ENCODE assay signal across 26 mouse cellular contexts in genomic region chr12:30606743-30607142, GRCm38 (mm10). TPM values are rescaled to one million over a fixed set of nuclear protein-coding genes. Genes with fewer than 3 reads are reported as not detected.
DNase-seq lines count a peak whose midpoint lies in the region; ATAC-seq and TF ChIP-seq lines count a peak whose summit lies in the region.
"Had no signal": no experiment of that assay in that cellular context is flagged by ENCODE, and none has a peak within 500 bp of the region (broad histone marks: within the 10 kb centered on the region; RNA-seq: fewer than 3 reads in every experiment).

No protein-coding gene starts in this region.

- no peak overlapping the region for H3K27ac ChIP-seq in layer of hippocampus, adult 2 months
- H3K27ac ChIP-seq: embryonic facial prominence, embryonic 10.5 days; heart, embryonic 10.5 days; hindbrain, postnatal 0 days; kidney, embryonic 15.5 days; limb, embryonic 15.5 days; lung, embryonic 15.5 days; midbrain, embryonic 15.5 days; neural tube, embryonic 13.5 days; stomach, embryonic 15.5 days had no signal

- no peak overlapping the region for H3K4me3 ChIP-seq in layer of hippocampus, adult 2 months
- H3K4me3 ChIP-seq: embryonic facial prominence, embryonic 10.5 days; heart, embryonic 10.5 days; kidney, embryonic 15.5 days; limb, embryonic 15.5 days; lung, embryonic 15.5 days; midbrain, embryonic 15.5 days; neural tube, embryonic 13.5 days; stomach, embryonic 15.5 days had no signal

- TF ChIP-seq CTCF in layer of hippocampus, adult 2 months (conservative IDR thresholded peaks at IDR 0.05) = peak; percentile 19; the same call in 1 of the 2 replicates

- peak; percentile 79 for ATAC-seq in granulocyte monocyte progenitor cell, adult 5-6 weeks (replicated peaks; ENCODE audit: poor library complexity, severe bottlenecking)
- ATAC-seq: forebrain, embryonic 16.5 days; hindbrain, postnatal 0 days; intestine, postnatal 0 days; midbrain, embryonic 15.5 days had no signal

- DNase-seq in layer of hippocampus, adult 2 months (ENCODE audit: low spot score in 2 of 2) = no peak
- DNase-seq in layer of hippocampus, adult 18-20 months (ENCODE audit: low spot score in 2 of 2) = no peak
- peak; percentile 40 for DNase-seq in lung, postnatal 36 days
- DNase-seq in lung, postnatal 4 days = no peak
- no peak for DNase-seq in right cerebral cortex, postnatal 14 days
- no peak for DNase-seq in layer of hippocampus, adult 9-11 months
- DNase-seq: adrenal gland, postnatal 14 days; cerebellum, adult 9-10 months; gastrocnemius, postnatal 25 days; kidney, postnatal 36 days; left cerebral cortex, postnatal 4 days; right cerebral cortex, adult 18-20 months; thymus, adult 18-20 months; thymus, postnatal 36 days had no signal

RNA-seq across cellular contexts. Expression of gene Tmem18, which starts 22.5 kb away (rescaled TPM):
- 10 to 100 TPM; 35.2 to 38.4 TPM for total RNA-seq in layer of hippocampus, adult 2 months (2021)
- 10 to 100 TPM; 30.4 to 32.2 TPM for total RNA-seq in layer of hippocampus, adult 18-20 months (2021)
- 10.5 and 11.9 TPM in 2 replicates for total RNA-seq in granulocyte monocyte progenitor cell, adult 5-6 weeks (2014; fragmentation: Nextera tagmentation)
- total RNA-seq in granulocyte monocyte progenitor cell, adult 5-6 weeks (2017) = 12.5 and 17.6 TPM in 2 replicates
